Mouse (Mus musculus) layer of hippocampus, adult 11-12 months (tissue): Measurements from ENCODE around the gene Myl10.
"Not testable (repeated sequence)": the region's sequence is repeated elsewhere in the genome, so short reads cannot be mapped to it uniquely, and the experiment has no call there.

Experiments
- DNase-seq: peaks from one replicate; pipeline ENCODE4 v3.0.0; 2022; ENCODE audit warnings: low spot score

Gene Myl10

DNA sequence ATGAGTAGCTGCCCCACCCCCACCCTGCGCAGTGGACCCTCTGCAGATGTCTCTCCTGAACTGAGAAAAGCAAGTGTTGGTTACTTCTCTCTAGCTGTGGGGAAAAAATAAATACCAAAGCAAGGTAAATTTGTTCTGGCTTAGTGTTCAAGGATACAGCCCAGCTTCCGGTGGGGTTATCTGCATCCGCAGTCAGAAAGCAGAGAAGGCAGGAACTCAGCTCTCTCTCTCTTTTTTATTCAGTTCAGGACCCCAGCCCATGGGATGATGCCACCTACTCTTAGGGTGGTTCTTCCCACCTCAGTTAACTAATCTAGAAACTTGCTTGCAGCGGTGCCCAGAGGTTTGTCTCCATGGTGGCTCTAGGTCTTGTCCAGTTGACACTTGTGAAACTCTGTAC lies at the start of gene Myl10:
Gene Myl10, plus strand, starts transcription at position 363 of the 400 bp plus-strand sequence.
- DNase-seq = no peak

DNA sequence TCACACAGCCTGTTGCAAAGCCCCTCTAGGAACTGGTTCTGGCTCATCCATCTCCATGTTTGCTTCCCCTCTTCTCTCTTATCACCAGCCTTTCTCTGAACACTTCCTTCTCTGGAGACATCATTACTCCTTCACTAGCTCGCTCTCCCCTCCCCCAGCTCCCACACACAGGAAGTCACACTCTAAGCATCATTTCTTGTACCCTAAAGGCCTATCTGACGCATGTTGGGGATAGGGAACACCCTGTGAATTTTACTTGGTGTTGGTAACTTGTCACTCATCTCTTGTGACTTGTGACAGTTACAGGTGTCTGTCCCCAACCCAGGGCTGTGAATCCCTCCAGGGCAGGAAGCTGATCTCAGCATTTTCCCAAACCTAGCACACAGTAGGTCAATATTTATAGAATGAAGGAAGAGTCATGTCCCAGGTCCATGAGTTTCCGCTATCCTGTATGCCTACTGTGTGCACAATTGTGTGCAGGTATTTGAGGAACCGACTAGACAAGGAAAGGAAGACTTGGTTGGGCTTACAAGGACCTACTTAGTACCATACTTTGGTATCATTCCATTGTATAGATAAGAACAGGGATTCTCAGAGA lies 46.1 kb upstream of the Myl10 start:
- DNase-seq = no peak

DNA sequence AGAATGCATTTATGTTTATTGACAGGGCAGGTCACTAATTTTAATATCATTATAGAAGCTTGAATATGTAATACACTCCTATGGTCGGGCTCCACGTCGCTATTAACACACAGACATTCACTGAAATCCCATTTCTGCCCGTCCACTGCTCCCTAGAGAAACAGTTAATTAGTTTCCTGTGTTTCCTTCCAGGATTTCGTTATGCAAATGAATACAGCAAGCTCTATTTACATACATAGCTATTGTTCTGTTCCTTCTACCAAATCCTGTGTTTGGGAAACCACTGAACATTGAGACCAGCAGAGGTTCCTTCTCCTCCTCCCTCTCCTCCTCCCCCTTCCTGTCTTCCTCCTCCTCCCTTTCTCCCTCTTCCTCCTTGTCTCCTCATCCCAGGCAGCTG lies 43.9 kb upstream of the Myl10 start:
- no peak for DNase-seq

DNA sequence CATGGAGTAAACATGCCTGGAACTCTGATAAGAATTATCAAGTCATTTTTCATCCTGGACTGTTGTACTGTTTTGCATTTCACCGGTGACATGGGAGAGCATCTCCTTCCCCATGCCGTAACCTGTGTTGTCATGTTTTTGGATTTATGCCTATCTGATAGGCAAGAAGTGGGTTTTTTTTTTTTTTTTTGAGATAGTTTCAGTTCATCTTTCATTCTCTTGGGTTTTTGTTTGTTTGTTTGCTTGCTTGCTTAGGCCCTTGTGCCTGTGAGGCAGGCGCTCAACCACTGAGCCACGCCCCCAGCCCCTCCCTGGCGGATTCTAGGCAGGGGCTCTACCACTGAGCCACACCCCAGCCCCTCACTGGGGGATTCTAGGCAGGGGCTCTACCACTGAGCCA lies 43.3 kb upstream of the Myl10 start:
- no peak for DNase-seq

DNA sequence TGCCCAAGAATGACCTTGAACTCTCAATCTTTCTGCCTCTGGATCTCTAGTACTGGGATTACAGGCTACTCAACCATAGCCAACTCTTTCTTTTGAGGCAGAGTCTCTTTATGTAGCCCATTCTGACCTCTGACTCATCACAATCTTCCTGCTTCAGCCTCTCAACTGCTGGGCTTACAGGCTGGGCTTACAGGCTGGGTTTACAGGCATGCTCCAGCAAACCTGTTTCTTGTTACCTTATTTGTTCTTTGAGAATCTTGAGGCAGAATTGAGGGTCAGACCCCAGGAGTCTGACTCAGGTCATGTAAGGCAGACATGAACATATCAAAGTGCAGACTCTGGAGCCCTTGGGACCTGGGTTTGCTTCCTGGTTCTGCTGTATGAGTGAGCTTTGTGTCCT lies 38.5 kb upstream of the Myl10 start:
- no peak for DNase-seq

DNA sequence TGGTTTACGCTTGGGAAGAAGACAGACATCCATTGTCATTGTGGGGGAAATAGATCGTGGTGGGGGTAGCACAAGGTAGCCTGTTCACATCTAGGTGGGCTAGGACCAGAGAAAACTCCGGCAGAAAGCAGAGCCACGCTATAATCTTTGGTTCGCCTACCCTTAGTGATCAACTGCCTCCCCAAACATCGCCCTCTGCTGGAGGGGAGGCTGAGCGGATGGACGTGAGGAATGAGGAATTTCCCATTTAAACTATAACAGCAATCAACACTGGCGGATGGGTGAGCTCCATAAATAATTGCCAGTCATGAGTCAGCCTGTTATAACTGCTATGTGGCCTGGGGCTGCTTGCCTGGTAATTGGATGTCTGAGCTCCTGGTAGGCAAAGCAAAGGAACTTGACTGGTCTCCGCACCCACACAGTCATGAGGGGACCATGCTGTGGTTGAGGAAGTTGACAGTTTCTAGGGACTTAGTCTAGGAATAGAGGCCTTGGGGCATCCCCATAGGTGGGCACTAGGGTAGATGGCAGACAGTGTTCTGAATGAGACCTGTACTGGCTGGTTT lies 36.0 kb upstream of the Myl10 start:
- DNase-seq = no peak

DNA sequence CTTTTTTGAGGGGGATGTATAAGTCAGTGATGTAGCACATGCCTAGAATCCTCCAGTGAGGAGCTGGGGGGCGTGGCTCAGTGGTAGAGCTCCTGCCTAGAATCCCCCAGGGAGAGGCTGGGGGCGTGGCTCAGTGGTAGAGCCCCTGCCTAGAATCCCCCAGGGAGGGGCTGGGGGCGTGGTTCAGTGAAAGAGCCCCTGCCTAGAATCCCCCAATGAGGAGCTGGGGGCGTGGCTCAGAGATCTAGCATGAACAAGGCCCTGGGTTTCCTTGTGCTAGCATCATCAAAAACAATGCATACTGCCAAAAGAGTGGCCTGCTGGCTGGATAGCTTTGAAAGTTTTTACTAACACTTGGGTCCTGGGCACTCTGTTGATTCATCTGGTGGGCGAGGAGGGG lies 32.2 kb upstream of the Myl10 start:
- not testable (repeated sequence) for DNase-seq

DNA sequence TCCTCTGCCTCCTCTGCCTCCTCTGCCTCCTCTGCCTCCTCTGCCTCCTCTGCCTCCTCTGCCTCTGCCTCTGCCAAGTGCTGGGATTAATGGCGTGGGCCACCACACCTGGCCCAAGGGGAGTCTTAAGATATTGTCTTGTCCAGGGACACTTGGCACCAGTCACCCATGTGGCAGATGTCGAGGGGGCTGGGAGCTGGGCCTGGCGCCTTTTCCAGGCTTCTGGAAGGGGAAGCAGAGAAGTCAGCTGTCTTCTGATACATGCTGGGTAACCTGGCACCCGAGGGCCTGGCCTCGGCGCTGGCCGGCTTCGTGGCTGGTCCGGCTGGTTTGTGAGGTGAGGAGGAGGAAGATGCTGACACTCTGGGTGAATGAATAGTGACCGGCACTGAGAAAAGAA lies 30.7 kb upstream of the Myl10 start:
- no peak for DNase-seq

DNA sequence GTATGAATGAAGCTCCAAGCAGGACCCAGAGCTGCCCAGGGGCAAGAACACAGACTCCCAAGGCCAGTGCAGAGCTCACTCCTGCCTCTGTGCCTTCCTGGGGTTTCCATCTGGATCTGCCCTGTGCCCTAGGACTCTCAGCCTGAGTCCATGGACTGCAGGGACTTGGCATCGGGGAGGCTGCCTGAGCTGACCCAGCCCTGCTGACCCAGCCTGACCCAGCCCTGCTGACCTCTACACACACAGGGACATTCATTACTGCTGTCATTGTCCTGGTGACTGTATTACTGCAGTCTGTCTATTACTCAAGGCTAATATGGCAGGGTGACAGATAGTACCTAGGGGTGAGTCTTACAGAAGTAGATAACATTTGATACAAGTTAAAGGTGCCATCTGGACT lies 30.1 kb upstream of the Myl10 start:
- no peak for DNase-seq

DNA sequence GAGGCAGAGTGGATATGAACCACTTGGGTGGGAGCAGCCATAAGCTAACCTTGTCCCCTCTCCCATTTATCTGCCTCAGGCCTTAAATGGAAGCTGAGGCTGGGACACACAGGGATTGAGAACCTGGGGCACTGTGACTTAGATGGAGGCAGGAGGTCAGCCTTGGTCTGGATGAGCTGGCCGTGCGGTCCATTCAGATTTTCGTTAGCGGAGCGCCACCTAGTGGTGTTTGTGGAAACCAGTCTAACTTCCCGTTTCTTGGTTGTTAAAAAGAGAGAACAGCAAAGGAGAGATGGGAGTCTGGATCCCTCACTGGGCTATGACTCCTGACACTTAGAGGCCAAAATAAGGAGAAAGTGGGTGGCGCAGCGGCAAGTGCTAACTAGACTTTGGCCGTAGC lies 28.4 kb upstream of the Myl10 start:
- peak; percentile 59 for DNase-seq

DNA sequence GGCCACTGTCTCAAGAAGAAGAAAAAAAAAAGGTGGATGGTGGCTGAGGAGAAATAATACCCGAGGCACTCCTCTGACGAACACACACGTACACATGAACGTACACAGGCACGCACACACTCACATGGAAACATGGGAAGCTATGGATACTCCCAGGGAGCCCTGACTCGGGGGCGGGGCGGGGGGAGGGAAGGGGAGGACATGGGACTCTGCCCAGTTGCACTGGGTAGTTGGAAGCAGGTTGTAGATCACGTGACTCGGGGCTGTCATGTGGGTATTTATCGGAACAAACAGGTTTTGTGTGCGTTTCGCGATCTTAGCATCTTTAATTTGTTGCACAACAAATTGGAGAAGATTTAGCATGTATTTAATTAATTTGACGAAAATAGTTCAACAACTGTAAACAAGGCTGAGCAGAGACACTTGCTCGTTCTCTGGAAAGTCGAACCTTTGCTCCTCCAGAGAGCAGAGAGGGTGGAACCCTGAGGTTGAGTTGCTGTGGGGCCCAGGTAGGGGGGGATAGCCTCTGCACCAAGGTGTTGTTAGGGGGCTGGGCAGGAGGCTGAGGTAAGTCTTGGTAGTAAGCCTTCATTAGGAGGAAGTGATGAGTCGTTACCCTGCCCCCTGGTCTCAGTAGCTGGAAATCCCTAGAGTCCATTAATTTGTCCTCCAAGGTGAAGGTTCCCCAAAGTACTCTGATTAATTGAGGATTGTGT lies 16.5 kb upstream of the Myl10 start:
- DNase-seq = no peak

DNA sequence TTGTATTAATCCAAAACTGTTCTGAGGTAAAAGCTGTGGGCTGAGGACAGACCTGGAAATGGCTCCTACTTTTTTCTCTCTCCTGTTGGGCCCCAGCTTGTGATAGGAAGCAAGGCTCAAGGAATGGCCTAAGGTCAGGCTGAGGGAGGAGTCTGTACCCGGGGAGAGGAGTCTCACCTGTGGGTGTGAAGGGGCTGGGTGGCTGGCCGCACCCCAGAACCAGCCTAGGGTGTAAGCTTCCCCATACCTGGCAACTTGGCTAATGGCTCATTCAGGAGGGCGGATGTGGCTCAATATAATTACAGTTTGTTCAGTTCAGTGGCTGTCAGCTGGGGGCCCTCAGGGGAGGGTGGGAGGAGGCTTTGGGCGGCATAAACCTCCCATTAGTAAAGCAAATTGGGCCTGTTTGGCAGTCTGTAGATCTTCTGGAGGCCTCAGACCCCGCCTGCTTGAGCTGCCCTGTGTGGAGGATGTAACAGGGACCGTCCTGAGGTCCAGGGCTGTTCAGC lies 14.1 kb upstream of the Myl10 start:
- DNase-seq = no peak

DNA sequence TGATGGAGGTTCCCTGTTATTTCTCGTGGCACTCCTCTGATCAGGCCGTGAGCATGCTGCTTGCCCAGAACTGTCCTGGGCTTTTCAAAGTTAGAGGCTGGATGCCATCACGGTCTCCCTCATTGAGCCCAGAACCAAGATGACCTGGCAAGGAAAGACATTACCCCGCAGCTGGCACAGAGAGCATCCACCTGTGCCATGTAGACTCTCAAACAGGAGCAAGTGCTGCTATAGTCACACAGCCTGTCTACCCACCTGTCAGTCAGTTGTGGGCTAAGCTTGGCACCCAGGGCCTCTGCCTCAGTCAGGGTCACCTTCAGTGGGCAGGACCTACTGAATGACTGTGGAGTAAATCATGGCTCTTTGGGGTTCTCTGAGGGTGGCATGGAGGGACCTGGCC lies 6.6 kb upstream of the Myl10 start:
- no peak for DNase-seq

DNA sequence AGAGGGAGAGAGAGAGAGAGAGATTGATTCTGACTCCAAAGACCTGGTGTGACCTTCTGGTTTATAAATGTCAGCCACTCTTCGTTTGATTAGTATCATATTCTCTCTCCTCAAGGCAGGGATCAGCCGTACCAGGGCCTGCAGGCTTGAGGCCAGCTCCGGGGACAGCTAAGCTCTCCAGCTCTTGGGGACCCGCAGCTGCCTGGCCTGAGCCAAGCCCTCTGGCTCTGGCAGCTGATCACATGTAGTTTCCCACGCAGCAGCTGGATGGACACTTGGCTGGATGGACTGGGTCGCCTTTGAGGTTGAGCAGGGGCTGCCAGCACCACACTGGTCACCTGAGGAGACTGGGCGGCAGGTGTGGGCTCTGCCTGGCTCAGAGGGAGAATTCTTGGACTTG lies 5.4 kb upstream of the Myl10 start:
- no peak for DNase-seq

DNA sequence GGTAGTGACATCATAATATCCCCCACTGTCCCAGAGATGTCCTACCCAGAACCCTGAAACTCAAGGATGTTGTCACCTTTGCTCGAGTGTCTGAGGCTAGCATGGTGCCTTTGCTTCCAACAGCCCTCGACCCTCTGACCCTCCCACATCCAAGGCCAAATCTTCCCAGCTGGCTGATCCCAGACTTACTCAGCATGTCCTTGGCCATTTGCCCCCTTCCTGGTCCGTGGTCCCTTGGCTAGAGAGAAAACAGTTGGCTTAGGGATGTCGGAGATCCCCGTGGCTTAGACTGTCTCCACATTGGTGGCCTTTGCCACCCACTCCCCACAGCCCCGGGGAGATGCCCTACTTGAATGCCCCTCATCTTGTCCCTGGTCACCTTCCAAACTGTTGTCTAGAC lies 4.1 kb upstream of the Myl10 start:
- DNase-seq = no peak

DNA sequence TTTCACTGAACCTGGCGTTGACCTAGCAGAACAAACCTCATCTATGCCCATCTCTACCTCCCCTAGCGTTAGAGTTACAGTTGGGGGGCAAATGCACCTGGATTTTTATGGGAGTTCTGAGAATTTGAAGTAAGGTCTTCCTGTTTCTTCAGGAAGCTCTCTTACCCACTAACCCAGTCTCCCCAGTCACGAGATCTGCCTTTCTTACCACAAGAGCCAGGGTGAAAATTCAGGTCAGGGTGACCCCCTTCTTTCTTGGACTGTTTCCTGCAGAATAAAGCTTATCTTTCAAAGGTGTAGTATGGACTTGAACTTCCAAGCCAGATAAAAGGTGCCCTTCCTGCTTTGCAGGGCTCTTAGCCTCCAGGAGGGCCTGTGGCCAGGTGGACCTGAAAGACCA lies 1.8 kb upstream of the Myl10 start:
- no peak for DNase-seq

DNA sequence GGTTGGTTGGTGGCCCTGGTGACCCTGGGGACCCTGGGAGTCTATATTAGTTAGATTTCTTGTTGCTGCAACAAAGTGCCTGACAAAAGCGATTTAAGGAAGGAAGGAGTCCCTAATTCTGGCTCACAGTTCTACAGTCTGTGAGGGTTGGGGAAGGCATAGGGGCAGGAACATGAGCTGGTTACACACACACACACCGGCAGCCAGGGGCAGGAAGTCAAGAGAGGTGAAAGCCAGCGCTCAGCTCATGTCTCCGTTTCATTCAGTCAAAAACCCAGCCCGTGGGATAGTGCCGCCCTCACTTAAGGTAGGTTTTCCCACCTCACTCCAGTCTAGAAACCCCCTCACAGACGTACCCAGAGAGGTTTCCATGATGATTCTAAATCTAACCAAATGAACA lies 472 bp downstream of the Myl10 start:
- DNase-seq = no peak

DNA sequence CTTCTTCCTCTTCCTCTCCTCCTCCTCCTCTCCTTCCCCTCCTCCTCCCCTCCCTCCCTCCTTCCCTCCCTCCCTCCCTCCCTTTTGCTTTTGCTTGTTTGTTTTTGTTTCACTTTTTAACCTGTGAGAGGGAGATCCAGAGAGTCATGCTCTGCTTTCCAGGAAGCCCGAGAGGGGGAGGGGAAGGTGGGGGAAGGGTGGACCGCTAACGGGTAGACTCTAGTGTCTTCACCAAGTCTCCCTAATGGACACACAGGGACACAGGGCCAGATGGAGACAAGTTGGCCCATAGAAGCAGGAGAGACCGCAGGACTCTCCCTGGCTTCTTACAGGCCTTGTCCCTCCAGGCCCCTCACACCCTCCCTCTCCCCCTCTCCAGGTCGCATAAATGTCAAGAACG lies 2.0 kb downstream of the Myl10 start:
- no peak for DNase-seq

DNA sequence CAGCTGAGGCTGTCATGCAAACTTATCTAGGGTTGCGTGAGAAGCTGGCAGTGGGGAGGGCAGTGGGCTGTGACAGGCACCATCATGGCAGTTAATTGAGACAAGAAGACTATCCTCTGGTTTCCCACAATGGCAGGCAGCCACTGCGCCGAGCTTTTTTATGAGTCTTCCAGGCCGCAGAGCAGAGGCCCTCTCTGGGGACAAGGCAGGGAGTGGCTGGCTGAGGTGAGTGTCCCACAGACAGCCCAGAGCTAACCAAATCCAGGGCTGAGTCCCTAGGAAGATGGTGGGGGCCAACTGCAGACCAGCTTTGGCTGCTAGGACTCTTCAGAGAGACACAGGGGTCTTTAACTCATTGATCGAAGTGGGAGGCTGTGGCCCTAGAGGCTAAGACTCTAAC lies 3.6 kb downstream of the Myl10 start:
- no peak for DNase-seq

DNA sequence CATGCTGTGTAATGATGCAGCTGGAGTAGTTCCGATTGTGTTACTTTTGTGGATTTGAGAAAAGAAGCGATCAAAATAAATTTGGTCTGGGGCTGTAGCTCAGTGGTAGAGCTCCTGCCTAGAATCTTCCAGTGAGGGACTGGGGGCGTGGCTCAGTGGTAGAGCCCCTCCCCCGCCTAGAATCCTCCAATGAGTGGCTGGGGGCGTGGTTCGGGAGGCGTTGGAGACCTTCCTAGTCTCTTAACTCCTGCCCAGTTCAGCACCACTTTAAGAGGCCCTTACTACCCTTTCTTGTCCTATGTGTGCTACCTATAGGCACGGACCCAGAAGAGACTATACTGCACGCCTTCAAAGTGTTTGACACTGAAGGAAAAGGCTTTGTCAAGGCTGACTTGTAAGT lies 4.7 kb downstream of the Myl10 start:
- no peak for DNase-seq

DNA sequence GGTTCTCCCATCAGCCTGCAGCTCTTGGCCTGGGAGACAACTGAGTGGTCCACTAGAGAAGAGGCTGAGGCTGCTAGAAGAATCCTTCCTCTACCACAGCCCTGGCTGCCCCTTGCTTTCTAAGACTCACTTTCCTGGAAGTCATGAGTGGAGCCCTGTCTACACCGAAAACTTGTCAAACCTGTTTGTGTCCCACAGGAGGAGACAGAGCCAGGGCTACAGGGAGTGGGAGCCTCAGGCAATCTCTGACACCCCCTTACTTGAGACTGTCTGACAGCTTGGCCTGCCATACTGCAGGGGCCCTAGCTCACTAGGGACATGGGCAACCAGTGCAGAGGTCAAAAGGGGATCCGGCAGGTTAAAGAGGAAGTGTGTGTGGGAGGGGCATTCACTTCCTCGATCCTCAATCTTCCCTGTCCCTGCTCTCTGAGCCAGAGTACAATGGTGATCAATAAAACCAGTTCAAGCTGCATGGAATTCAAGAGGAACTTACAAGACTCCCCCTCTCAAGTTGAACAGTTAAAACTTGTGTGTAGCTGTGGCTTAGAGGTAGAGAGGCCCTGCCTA lies 9.3 kb downstream of the Myl10 start:
- DNase-seq = no peak

DNA sequence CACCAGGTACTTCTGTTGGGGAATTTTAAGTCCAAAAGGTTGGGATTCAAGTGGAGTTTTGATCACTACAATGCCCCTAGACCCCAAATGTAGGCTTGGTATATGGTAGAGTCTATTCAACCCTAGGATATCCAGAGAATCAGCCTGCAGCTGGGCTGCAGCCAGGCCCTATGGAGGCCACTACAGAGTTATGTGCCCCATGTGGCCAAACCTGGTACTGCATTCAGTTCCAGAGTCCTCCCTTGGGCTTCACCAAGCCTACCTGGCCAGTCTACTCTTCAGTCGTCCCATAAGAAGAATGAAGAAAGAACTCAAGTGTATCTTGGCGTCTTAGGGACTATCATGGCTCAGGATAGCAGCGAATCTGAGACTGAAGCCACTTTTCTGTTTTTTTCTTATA lies 10.8 kb downstream of the Myl10 start:
- DNase-seq = peak; percentile 75

DNA sequence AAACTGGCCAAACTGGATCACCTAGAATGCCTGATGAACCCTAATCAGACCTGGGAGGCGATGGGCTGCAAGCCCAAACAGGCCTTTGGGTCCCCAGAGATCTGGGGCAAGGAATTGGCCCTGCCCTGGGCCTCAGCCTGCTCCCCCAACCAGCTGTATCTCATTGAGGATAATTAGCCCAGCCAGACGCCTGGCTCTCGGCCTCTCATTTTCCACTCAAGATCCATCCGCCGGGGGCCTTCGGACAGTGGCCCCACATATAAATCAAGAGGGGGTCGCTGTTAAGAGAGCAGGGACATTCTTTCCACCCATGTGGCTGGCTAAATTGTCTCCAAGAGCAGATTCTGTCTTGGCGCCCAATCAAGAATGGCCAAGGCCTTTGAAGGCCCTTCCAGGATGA lies 11.2 kb downstream of the Myl10 start:
- DNase-seq = no peak
